Mouse (Mus musculus): ENCODE data around the gene Dus3l.

Gene Dus3l

DNA sequence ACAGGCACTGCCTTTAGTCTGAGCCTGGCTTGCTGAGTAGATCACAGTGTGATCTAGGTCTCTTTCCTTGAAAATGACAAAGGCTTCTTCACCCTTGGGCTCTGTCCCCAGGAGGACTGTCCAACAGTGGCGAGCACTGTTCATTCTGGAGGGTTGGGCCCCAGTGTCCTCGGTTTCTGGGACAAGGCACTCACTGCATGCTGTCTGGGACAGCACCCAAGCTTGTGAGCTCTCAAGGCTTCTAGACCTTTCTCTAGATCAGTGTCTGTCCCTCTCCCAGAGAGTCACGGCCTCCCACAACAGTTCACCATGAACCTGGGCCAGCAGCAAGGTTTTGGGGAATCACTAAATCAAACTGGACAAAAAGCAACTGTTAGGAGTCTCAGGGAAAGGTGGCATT lies 28.0 kb downstream of the Dus3l start:
- DNase-seq (ENCODE audit: low spot score in 2 of 2): no peak

DNA sequence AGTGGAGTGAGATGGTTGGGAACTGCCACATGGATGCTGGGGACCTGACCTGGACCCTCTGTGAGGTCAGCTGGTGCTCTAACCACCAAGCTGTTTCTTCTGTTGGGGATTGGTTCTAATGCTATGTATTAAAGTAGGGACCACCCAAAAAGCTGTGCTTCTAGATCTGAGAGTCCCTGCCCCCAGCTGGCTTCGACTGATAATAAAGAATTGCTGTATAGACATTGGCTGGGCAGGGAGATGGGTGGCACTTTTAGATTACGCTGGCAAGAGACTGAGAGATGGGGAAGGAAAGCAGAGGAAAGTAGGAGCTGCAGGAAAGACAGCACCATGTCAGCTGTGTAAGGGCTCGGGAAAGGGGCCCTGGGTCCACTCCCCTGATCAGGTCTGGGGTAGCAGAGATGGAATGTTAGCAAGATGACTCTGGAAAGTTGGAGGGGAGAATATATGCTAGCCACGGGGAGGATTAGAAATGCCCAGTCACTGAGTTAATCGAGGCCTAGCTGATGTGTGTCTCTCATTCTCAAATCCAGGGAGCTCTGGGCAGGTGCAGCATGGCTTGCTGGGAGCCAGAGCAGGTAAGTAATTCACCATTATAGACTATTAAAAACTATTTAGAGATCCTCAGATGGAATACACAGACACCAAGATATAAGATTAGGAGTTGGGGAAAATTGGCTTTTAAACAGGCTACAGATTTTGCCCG lies 29.2 kb downstream of the Dus3l start:
- no peak for DNase-seq (ENCODE audit: low spot score in 2 of 2)

DNA sequence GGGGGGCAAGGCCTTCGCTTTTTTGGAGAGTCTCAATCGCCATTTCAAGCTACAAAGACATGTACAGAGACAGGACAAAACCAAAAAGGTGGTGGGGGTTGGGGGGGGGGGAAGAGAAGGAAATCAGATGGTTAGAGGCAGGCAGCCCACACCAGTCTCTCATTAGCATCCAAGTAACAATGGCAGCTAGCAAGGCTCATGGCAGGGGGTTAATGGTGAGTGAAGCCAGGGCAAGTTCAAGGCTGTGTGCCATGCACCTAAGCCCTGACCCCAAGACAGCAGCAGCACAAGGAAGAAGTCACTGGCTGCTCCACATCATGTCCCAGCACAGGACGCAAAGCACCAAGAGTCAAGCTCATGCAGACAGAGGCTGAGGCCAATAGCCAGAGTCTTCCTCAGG lies 34.7 kb downstream of the Dus3l start:
- DNase-seq (ENCODE audit: low spot score in 2 of 2): no peak

DNA sequence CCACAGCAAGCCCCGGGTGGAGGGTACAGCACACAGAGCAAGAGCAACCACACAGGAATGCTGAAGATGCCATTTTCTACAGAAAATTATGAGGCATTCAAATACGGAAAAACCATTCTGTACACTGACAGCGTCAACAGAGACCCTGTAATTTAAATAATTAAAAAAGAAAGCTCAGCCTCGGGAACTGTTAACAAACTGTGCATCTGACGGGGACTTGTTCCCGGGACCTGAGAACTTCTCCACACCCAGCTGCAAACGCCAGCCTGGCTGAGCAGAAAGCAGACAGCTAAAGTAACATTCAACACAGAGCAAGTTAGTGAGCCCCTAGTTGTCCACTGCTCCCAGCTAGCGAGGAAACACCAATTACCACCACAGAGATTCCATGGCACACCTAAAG lies 37.5 kb downstream of the Dus3l start:
- DNase-seq (ENCODE audit: low spot score in 2 of 2): no peak

DNA sequence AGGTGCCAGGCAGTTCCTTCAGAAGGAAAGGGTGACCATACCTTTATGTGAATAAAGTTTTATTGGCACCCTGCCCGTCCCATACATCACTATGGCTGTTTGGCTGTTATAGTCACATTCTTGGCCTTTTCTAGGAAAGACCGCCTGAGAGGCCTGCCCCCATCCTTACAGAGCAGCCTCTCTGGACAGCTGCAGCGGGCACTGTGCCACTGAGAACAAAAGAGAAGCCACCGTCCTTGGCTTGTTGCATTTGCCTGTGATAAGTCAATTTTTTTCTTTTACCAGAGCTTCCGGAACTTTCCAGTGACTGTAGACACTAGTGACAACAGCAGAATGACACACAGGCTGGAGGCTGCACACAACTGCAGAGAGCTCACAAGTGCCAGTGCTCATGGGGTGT lies 40.4 kb downstream of the Dus3l start:
- DNase-seq (ENCODE audit: low spot score in 2 of 2): no peak

DNA sequence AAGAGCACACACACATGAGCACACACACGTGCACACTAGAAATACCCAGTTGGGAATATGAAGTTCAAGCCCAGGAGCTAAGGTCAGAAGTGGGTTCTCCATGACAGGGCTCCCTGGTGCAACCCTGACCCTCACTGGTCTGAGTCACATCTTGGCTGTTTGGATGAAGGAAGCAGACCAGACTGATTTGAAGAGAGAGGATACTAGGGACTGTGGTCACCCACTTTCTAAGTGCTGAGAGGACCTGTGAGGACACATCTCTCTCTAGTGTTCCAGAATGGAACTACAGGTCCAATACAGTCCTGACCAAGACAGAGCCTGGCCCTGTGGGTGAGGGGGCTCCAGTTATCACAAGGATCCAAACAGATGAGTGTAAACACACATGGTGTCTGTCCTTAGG lies 41.2 kb downstream of the Dus3l start:
- DNase-seq (ENCODE audit: low spot score in 2 of 2): no peak

DNA sequence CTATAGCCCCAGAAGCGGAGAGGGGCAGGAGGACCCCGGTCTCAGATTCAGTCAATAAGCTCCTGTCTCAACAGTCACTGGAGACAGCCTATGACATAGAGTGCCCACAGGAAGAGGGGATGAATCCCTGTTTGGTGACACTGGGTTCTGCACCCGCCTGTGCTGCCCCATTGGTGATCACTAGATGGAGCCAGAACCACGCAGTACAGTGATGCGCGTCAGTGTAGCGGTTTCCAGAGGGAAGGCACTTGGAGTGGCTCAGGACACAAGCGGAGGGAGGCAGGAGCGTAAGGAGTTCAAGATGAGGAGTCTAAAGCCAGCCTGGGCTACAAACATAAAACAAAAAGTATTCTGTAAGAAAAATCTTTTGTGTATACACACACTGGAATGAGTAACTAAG lies 44.0 kb downstream of the Dus3l start:
- peak; percentile 68 to 75 for DNase-seq (ENCODE audit: low spot score in 2 of 2)

DNA sequence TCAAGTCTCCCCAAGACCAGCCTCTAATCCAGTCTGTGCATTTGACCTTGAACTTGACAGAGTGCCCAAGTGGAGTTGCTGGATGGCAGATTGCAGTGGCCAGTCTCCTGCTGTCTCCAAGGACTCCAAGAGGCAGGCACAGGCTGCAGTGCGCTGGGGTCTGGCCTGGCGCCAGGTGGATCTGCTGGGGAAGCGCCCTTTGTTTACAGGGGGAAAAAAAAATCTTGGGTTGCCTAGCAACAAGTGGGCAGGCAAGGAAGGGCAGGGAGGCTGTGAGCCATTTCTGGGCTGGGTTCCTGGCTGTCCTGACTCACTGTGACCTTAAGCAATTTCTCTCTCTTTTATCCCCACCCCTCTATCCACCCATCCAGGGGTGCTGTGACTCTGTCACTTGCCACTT lies 45.7 kb downstream of the Dus3l start:
- peak; percentile 73 to 89 for DNase-seq (ENCODE audit: low spot score in 2 of 2)

DNA sequence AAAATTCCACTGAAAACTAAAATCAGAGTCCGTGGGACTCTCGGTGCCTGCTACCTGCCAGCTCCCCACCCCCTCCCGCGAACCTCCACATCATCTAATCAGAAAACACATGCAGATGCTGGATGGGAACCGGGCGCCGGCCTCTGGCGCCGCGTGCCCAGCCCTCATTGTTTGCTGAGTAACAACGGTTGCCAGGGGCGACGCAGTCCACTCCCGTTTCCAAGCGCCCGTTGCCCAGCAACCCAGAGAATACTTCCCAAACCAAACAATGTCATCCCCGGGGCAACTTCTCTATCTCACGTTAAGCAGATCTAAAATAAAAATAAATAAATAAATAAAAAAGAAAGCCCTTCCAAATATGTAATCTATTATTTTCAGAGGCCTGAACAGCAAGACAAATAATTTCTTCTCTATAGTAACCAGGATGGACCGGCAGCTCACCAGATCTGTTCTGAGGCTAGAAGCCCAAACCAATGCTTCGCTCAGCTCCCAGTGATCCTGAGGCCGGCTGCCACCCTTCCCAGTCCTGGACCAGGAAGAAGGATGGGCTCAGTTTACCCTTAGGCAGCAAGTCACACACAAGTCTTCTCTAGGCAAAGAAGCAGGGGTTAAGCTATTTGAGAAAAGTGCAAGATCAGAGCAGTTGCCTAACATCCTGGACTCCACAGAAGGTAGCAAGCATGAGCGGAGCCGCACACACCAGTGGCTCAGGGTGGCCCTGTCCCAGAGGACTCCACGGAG lies 49.9 kb downstream of the Dus3l start:
- peak; percentile 65 to 87 for DNase-seq (ENCODE audit: low spot score in 2 of 2)

DNA sequence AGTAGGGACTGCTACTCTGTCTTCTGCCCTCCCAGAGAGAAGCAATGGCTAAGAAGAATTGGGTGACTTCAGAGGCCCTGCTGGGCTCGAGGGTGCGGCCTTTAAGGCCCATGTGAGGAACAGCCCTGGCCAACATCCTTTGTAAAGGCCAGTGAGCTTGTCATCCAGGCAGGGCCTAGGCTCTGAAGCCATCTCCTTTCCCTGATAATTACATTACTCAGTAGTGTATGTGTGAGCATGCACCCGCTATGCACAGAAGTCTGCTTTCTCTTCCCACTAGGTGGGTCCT lies 50.4 kb downstream of the Dus3l start:
- no peak for DNase-seq (ENCODE audit: low spot score in 2 of 2)

DNA sequence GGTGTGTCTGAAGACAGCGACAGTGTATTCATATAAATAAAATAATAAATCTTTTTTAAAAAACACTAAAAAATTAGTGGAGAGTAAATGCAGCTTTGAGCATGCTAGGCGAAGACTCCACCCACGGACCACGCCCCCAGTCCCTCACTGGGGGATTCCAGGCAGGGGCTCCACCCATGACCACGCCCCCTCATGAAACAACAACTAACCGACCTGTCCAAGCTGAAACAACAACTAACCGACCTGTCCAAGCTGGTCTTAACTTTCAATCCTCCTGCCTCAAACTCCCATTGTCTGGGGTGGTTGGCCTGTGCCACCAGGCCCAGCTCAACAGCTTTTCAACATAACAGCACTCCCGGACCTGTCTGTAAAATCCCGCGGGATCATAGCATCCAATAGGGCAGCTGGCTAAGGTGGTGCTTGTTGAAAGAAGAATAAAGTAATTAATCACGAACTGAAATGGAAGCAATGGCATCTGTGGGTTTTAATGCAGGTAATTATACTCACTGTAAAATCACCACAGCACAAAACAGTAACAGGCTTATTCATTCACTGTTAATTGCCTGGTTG lies 53.6 kb downstream of the Dus3l start:
- peak; percentile 25 to 38 for DNase-seq (ENCODE audit: low spot score in 2 of 2)

DNA sequence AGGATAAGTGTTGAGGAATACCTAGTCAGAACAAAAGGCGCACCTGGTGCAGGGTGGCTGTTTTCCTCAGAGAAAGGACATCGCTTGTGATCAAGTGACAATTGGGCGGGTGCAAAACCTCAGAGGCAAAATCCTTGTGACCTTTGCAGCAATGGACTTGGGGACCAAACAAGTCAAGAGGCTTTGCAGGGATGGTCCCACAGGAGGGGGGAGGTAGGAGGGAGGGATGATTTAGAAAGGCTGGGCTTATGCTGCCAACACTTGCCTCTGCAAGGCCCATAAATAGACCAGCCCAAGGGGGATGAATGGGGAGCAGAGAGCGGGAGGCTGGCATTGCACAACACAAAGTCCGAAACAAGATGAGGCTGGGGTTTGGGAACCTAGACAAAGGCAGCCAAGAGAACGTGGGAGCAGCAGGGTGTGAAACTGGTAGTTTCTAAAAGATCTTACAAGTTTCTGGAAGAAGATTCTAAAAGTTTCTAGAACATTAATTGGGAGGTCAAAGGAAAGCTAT lies 54.5 kb downstream of the Dus3l start:
- peak in 1 of 2 experiments; percentile 35 for DNase-seq (ENCODE audit: low spot score in 2 of 2)

Measured in urinary bladder, adult 18-20 months (tissue).